Mouse (Mus musculus) kidney, adult 9 months (tissue): ENCODE measurements around the gene Nup107.

Source experiments
- DNase-seq: peaks from one replicate; pipeline ENCODE4 v3.0.0; 2022

Nup107 gene

DNA sequence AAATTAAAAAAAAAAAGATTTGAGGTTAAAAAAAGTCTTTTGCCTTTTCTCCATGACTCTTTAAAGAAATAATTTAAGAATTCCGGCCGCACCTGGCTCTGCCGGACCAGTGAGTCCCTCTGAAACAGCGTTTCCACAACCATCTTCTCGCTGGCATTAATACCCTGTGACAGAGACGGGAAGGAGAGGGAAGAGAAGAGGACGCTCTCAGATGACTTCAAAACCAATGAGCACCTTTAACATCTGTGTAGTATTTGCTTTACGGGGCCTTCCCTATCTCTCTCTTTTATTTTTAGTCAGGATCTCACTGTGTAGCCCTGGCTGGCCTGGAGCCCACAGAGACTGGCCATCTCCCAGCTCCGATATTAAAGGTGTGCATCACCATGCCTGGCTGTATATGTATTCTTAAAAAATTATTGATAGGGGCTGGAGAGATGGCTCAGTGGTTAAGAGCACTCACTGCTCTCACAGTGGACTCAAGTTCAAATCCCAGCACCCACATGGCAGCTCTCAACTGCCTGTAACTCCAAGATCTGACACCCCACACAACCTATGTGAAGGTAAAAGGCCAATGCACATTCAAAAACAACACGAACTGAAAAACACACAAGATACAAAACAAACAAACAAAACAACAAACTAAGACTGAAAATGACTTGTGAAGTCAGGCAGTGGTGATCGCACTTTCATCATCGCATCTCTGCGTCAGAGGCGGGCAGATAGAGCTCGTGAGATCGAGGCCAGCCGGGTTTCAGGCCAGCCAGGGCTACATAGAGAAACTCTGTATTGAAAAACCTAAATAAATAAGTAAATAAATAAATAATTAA is 14.8 kb downstream of the Nup107 start:
- DNase-seq: no peak

DNA sequence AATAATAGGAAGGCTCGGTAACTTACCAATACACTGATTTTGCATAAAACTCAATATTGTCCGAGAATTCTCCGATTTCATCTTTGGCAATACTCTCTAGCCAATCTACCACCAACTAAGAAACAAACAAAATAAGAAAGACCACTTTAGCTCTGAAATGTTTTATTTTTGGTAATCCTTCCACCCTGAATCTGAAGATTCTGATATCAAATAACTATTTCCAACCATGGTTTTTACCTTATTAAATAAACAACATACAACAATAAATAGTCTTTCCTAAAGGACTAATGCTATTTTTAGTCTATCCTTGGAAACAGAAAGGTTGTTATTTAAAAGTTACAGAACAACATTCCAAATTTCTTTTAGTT is 15.4 kb downstream of the Nup107 start:
- no peak for DNase-seq

- DNase-seq: no peak
These were observed 16.0 kb downstream of the Nup107 start for GRCm38 (mm10) chr10:117776281-117777102.

GRCm38 (mm10) chr10:117775401-117776144 is 16.9 kb downstream of the Nup107 start:
- no peak for DNase-seq

DNA sequence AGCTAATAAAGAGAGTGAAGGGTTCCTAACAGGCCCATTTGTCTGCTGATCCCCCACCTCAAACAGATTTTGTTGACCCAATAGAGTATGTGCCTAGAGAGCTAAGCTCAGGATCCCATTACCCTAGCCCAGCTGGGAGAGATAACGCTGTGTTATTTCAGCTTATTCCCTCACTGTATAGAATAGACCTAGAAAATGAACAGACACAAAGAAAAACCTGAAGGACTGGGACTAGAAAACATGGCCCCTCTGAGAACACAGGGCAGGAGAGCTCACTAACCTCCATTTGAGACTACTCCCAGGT is 17.7 kb downstream of the Nup107 start:
- DNase-seq: no peak

DNA sequence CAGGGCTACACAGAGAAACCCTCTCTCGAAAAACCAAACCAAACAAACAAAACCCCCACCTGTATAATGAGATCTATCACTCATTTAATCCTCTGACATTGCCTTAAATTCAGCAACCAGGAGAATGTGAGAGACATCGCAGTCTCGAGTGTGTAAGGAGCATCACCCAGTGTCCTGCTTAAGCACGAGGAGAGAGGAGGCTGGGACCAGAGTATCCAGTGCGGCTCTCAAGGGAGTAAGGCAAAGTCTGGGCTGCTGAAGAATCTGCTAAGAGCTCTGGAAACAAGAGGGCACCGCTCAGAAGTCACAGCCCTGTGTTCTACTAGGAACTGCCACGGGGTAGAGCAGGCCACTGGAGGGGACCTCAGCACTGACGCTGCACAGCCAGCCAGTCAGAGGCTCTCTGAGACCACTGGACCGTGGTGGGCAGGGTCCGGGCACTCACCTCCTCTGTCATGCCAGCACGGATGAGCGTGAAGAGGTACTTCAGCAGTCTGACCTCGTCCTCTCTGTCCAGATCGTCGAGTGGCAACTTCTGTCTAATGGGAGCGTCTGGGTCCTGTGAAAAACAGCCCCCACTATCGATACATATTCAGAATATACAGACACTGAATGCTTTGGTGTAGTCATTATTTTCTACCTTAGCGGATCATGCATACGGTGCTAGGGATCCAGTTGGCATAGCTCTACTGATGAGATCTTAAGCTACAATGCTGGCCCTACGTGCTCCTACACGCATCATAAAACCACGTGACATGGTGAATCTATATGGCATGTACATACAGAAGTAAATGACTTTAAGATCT is 18.3 kb downstream of the Nup107 start:
- no peak for DNase-seq

DNA sequence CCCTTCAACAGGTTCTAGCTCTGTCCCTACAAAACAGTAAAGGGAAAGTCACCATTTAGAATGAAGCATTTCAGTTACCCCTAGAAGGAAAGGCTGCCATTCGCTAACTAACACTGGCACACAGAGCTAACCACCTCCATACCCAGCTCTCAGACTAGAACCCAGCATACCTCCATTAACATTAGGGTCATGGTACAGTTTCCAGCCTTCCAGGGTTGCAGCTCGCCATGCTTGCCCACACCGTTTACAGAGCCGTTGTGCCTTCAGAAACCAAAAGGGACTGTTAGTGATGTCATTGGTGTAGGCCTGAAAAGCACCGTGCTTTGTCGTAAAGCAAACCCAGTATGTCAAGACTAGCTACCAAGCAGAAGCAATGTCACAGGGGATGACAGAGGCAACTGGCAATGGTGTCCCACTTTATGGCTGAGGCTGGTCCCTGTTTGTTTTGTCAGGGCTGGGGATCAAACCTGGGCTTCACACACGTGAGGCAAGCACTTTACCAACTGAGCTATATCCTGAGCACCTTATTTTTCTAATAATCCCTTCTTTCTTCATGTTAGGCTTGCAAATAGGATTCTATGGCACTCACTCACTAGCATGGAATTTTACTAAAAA is 19.3 kb downstream of the Nup107 start:
- DNase-seq: no peak

GRCm38 (mm10) chr10:117772364-117773105 is 20.0 kb downstream of the Nup107 start:
- DNase-seq: no peak

- DNase-seq: no peak
These were observed 21.4 kb downstream of the Nup107 start for GRCm38 (mm10) chr10:117771131-117771510.

- DNase-seq: no peak
These were observed 22.0 kb downstream of the Nup107 start for GRCm38 (mm10) chr10:117770286-117771130.

GRCm38 (mm10) chr10:117769541-117770285 is 22.8 kb downstream of the Nup107 start:
- no peak for DNase-seq

DNA sequence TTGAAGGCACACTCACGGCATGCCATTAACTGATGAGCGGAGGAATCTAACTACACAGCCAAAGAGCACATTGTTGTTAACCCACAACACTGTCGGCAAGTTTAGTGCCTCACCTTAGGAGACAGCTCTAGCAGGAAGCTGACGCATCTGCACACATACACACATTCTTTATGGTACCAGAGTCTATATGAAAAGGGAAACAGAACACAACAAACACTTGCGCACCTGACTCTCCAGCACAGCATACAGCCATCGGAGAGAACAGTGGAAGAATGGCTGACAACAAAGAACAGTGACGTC is 24.4 kb downstream of the Nup107 start:
- no peak for DNase-seq

DNA sequence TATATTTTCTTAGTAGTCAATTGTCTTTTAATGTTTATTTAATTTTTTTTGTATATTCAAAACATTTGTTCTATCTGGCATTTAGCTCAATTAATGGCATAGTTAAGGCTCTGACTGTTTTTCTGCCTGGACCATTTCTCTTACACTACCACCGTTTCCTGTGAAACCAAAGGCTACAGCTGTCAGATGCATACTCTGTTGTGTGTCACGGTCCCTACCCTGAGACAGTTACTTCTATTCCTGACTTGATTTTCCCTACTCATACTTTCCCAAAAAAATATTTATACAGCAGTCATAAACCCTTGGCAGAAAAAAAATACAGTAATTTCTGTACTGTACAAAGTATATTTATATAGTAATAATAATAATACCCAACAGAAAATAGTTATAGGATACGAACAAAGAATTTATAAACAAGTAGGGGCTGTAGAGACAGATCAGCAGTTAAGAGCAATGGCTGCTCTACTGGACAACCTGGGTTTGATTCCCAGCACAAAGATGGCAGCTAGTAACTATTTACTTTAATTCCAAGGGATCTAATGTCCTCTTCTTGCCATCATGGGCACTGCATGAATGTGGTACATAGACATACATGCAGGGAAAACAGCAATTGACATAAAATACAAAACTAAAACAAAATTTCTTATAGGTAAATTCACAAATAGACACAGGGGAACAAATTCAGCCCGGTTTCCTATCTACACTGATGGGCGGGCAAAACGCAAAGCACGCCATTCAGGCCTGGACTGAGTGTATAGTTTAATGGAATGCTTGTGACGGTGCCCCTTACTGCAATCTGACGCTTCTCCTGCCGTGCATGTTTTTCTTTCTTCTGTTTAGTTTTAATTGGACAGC is 25.0 kb downstream of the Nup107 start:
- DNase-seq: no peak

GRCm38 (mm10) chr10:117766896-117767160 is 25.7 kb downstream of the Nup107 start:
- no peak for DNase-seq

DNA sequence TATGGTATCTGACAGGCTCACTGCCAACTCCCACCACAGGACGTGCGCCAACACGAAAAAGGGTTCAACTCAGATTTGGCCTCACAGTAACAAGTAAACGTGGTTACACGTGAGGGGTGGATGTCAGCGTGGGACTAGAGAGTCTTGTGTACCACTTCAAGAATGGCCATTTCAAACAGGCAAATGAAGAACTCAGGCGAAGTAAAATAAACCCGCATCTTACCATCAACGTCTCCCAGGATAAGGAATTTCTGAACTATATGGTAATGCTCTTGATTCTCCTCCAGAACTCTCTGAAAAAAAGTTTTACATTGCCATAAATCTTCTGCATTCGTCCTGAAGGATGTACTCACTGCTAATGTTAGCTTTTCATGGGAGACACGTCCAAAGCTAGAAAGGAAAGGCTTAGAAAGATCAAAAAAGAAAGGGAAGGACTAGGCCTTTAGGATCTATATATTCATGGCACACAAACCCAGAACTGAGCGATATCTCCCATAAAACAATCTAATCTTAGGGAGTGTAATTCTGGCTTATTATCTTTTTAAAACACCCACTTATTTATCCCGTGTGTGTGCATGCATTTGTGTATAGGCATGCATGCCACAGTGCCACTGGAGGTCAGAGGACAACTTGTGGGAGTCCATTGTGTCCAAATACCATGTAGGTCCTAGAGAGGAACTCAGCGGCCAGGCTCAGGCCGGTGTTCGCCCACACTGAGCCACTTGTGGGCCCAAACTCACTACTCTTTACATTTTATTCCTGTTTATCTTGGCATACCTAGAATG is 26.2 kb downstream of the Nup107 start:
- DNase-seq: no peak

DNA sequence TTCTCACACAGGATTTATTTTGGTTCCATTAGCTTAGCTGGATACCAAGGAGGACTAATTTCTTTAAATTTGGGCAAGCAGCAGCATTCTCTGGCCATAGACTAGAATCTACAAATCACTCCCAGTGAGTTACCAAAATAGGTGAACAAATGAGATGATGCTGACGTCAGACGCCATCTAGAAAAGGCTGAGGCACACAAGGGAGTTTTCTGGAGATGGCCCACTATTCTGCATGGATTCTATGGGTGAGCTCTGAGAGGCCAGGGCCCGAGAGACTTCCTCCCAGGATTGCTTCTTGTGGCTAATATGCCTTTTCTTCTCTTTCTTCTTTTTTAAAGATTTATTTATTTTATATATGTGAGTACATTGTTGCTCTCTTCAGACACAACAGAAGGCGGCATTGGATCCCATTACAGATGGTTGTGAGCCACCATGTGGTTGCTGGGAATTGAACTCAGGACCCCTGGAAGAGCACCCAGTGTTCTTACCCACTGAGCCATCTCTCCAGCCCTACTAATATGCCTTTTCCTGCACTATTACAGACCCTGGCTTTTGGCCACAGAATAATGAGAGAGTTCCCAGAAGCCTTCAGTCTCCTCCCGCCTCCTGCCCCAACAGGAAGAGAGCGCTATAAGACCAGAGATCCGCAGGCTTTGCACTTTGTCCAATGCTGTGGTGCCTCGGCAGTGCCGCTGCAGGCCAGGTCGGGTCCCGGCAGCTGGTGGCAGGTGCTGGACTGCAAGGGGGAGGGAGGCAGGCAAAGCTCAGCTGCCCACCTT is 27.2 kb downstream of the Nup107 start:
- no peak for DNase-seq

- DNase-seq: no peak
These were observed 27.9 kb downstream of the Nup107 start for GRCm38 (mm10) chr10:117764598-117764997.
